Mouse (Mus musculus) intestine, embryonic 15.5 days (tissue): Measurements from ENCODE around the gene Atp8b5. TPM values are rescaled to one million over a fixed set of nuclear protein-coding genes. Genes with fewer than 3 reads are reported as not detected.

Experiments
- ATAC-seq: fragments of 200-750 bp; cut with Nextera tagmentation; 2 replicates; pipeline ENCODE4 v1.8.0; 2017; ENCODE audit warnings: moderate TSS enrichment, moderate library complexity
- H3K27ac ChIP-seq: fragments of 300-500 bp; sonication (generic); 2 replicates; pipeline ENCODE4 v1.5.1; 2015; ENCODE audit warnings: mild to moderate bottlenecking, inconsistent platforms
- H3K27me3 ChIP-seq: fragments of 300-500 bp; sonication (generic); replicated peaks from 2 replicates; pipeline ENCODE4 v1.6.1; 2015; ENCODE audit warnings: inconsistent platforms
- H3K36me3 ChIP-seq: fragments of 300-500 bp; sonication (generic); 2 replicates; pipeline ENCODE4 v1.6.1; 2015; ENCODE audit warnings: inconsistent platforms
- H3K4me1 ChIP-seq: fragments of 300-500 bp; sonication (generic); replicated peaks from 2 replicates; pipeline ENCODE4 v1.6.1; 2015; ENCODE audit warnings: inconsistent platforms
- H3K4me2 ChIP-seq: fragments of 300-500 bp; sonication (generic); replicated peaks from 2 replicates; pipeline ENCODE4 v1.6.1; 2015; ENCODE audit warnings: mild to moderate bottlenecking, inconsistent platforms
- H3K4me3 ChIP-seq: fragments of 300-500 bp; sonication (generic); replicated peaks from 2 replicates; pipeline ENCODE4 v1.5.1; 2015; ENCODE audit warnings: inconsistent platforms
- H3K9ac ChIP-seq: fragments of 300-500 bp; sonication (generic); 2 replicates; pipeline ENCODE4 v1.6.1; 2015; ENCODE audit warnings: inconsistent platforms
- H3K9me3 ChIP-seq: fragments of 300-500 bp; sonication (generic); 2 replicates; pipeline ENCODE4 v1.6.1; 2016; ENCODE audit warnings: inconsistent platforms
- WGBS: fragments of 180-500 bp; shearing (Covaris S2); methylation state at CpG from one replicate; pipeline ENCODE4 v1.1.7; 2015; 5-methylcytosine and 5-hydroxymethylcytosine counted together
- polyA plus RNA-seq: library from polyadenylated mRNA; unstranded; fragments of >200 nt; fragmentation: Nextera tagmentation; extraction: Ambion mirVana; gene quantifications from 2 replicates; pipeline ENCODE4 v1.2.1, GENCODE M21; 2015

The Atp8b5 gene
- polyA plus RNA-seq, 1 experiment from 2014 or later: 0.85 TPM

- Histone ChIP-seq H3K9me3 (no peaks in the 10 kb centered on the region), H3K4me2 (no peak overlapping the region), H3K36me3 (no peaks in the 10 kb centered on the region), H3K9ac (no peak overlapping the region), H3K27ac (no peak overlapping the region), H3K27me3 (no peaks in the 10 kb centered on the region), H3K4me3 (no peak overlapping the region), H3K4me1 (no peaks in the 10 kb centered on the region; the same call in 1 of the 2 replicates)
- ATAC-seq: no peak
- WGBS: 76% methylated on average over 4 of the region's 4 CpGs
Observed at GRCm38 (mm10) chr4:43258556-43258955, 8.4 kb upstream of the Atp8b5 start.

GRCm38 (mm10) chr4:43259435-43259834 lies 7.5 kb upstream of the Atp8b5 start:
- 0 out of 2 replicates have a peak, but pooled peaks have one; percentile 34 for ATAC-seq
- Histone ChIP-seq H3K9me3 (no peaks in the 10 kb centered on the region), H3K4me2 (no peak overlapping the region), H3K4me1 (no peaks in the 10 kb centered on the region; the same call in 1 of the 2 replicates), H3K4me3 (no peak overlapping the region), H3K27me3 (no peaks in the 10 kb centered on the region), H3K27ac (no peak overlapping the region), H3K9ac (no peak overlapping the region), H3K36me3 (no peaks in the 10 kb centered on the region)
- 54% methylated on average over 3 of the region's 3 CpGs for WGBS

GRCm38 (mm10) chr4:43260096-43260495 lies 6.9 kb upstream of the Atp8b5 start:
- 48% methylated on average over 5 of the region's 5 CpGs for WGBS
- ATAC-seq: no peak
- Histone ChIP-seq H3K36me3 (no peaks in the 10 kb centered on the region), H3K4me3 (no peak overlapping the region), H3K4me1 (no peaks in the 10 kb centered on the region; the same call in 1 of the 2 replicates), H3K9ac (no peak overlapping the region), H3K27me3 (no peaks in the 10 kb centered on the region), H3K9me3 (no peaks in the 10 kb centered on the region), H3K27ac (no peak overlapping the region), H3K4me2 (no peak overlapping the region)

GRCm38 (mm10) chr4:43262821-43263220 lies 4.1 kb upstream of the Atp8b5 start:
- Histone ChIP-seq H3K36me3 (no peaks in the 10 kb centered on the region), H3K9ac (no peak overlapping the region), H3K4me3 (no peak overlapping the region), H3K9me3 (no peaks in the 10 kb centered on the region), H3K4me2 (no peak overlapping the region), H3K27ac (no peak overlapping the region), H3K27me3 (no peaks in the 10 kb centered on the region), H3K4me1 (no peaks in the 10 kb centered on the region; the same call in 1 of the 2 replicates)
- ATAC-seq: no peak
- WGBS: 84% methylated on average over 6 of the region's 6 CpGs

- Histone ChIP-seq H3K4me2 (no peak overlapping the region), H3K27me3 (no peaks in the 10 kb centered on the region), H3K9ac (no peak overlapping the region)
Observed at GRCm38 (mm10) chr4:43266146-43266545, 813 bp upstream of the Atp8b5 start.

GRCm38 (mm10) chr4:43267323-43267658 lies 332 bp downstream of the Atp8b5 start:
- H3K4me3 ChIP-seq: 0 out of 2 replicates have a peak overlapping the region, but pooled peaks have one; percentile 28
- no peak for ATAC-seq
- H3K9me3 ChIP-seq: no peaks in the 10 kb centered on the region
- peak overlapping the region; percentile 80 for H3K4me2 ChIP-seq
- 16% methylated on average over 2 of the region's 2 CpGs for WGBS
- H3K27ac ChIP-seq: no peak overlapping the region
- H3K27me3 ChIP-seq: no peaks in the 10 kb centered on the region
- H3K4me1 ChIP-seq: no peaks in the 10 kb centered on the region
- H3K9ac ChIP-seq: no peak overlapping the region
- H3K36me3 ChIP-seq: no peaks in the 10 kb centered on the region

More at GRCm38 (mm10) chr4:43266146-43266545, 813 bp upstream of the Atp8b5 start:
- Histone ChIP-seq H3K4me1 (no peaks in the 10 kb centered on the region), H3K4me3 (no peak overlapping the region), H3K9me3 (no peaks in the 10 kb centered on the region), H3K27ac (no peak overlapping the region), H3K36me3 (no peaks in the 10 kb centered on the region)
- no peak for ATAC-seq
- WGBS: 49% methylated on average over 2 of the region's 2 CpGs

- WGBS: 93% methylated on average over 5 of the region's 5 CpGs
- H3K27me3 ChIP-seq: no peaks in the 10 kb centered on the region
- H3K4me1 ChIP-seq: no peaks in the 10 kb centered on the region
- no peak overlapping the region for H3K4me2 ChIP-seq
- H3K9me3 ChIP-seq: no peaks in the 10 kb centered on the region
- H3K36me3 ChIP-seq: no peaks in the 10 kb centered on the region
- H3K4me3 ChIP-seq: no peak overlapping the region
- no peak for ATAC-seq
- no peak overlapping the region for H3K27ac ChIP-seq
- no peak overlapping the region for H3K9ac ChIP-seq
Observed at GRCm38 (mm10) chr4:43285476-43285875, 18.5 kb downstream of the Atp8b5 start.

- no peaks in the 10 kb centered on the region for H3K27me3 ChIP-seq
- no peak overlapping the region for H3K9ac ChIP-seq
- no peaks in the 10 kb centered on the region for H3K4me1 ChIP-seq
- no peaks in the 10 kb centered on the region for H3K9me3 ChIP-seq
- H3K4me2 ChIP-seq: no peak overlapping the region
- H3K4me3 ChIP-seq: no peak overlapping the region
- 83% methylated on average over 3 of the region's 3 CpGs for WGBS
- no peaks in the 10 kb centered on the region for H3K36me3 ChIP-seq
- ATAC-seq: no peak
- no peak overlapping the region for H3K27ac ChIP-seq
Observed at GRCm38 (mm10) chr4:43287305-43287704, 20.3 kb downstream of the Atp8b5 start.

- ATAC-seq: no peak
- H3K4me1 ChIP-seq: no peaks in the 10 kb centered on the region
- no peaks in the 10 kb centered on the region for H3K27me3 ChIP-seq
- 33% methylated on average over 6 of the region's 6 CpGs for WGBS
- no peak overlapping the region for H3K4me2 ChIP-seq
- H3K27ac ChIP-seq: no peak overlapping the region
- H3K36me3 ChIP-seq: no peaks in the 10 kb centered on the region
- no peak overlapping the region for H3K4me3 ChIP-seq
- no peak overlapping the region for H3K9ac ChIP-seq
- H3K9me3 ChIP-seq: no peaks in the 10 kb centered on the region
Observed at GRCm38 (mm10) chr4:43294001-43294400, 27.0 kb downstream of the Atp8b5 start.

- H3K4me2 ChIP-seq: no peak overlapping the region
- no peaks in the 10 kb centered on the region for H3K9me3 ChIP-seq
- 62% methylated on average over 11 of the region's 11 CpGs for WGBS
- H3K27me3 ChIP-seq: no peaks in the 10 kb centered on the region
- no peaks in the 10 kb centered on the region for H3K36me3 ChIP-seq
- H3K4me3 ChIP-seq: no peak overlapping the region
- ATAC-seq: no peak
- no peaks in the 10 kb centered on the region for H3K4me1 ChIP-seq
- H3K27ac ChIP-seq: no peak overlapping the region
- no peak overlapping the region for H3K9ac ChIP-seq
Observed at GRCm38 (mm10) chr4:43309696-43310338, 42.9 kb downstream of the Atp8b5 start.

- H3K9ac ChIP-seq: no peak overlapping the region
- H3K4me2 ChIP-seq: no peak overlapping the region
- 76% methylated on average over 4 of the region's 4 CpGs for WGBS
- H3K9me3 ChIP-seq: no peaks in the 10 kb centered on the region
- no peak overlapping the region for H3K27ac ChIP-seq
- ATAC-seq: no peak
- H3K4me1 ChIP-seq: no peaks in the 10 kb centered on the region
- H3K27me3 ChIP-seq: no peaks in the 10 kb centered on the region
- H3K36me3 ChIP-seq: no peaks in the 10 kb centered on the region
- H3K4me3 ChIP-seq: no peak overlapping the region
Observed at GRCm38 (mm10) chr4:43321536-43321935, 54.6 kb downstream of the Atp8b5 start.

- H3K36me3 ChIP-seq: no peaks in the 10 kb centered on the region
- WGBS: 87% methylated on average over 14 of the region's 14 CpGs
- no peaks in the 10 kb centered on the region for H3K4me1 ChIP-seq
- no peak for ATAC-seq
- H3K9ac ChIP-seq: no peak overlapping the region
- no peak overlapping the region for H3K4me3 ChIP-seq
- no peak overlapping the region for H3K4me2 ChIP-seq
- H3K27me3 ChIP-seq: no peaks in the 10 kb centered on the region
- no peaks in the 10 kb centered on the region for H3K9me3 ChIP-seq
- H3K27ac ChIP-seq: no peak overlapping the region
Observed at GRCm38 (mm10) chr4:43322336-43322735, 55.4 kb downstream of the Atp8b5 start.

- H3K4me3 ChIP-seq: no peak overlapping the region
- 99% methylated on average over 2 of the region's 2 CpGs for WGBS
- H3K4me1 ChIP-seq: no peaks in the 10 kb centered on the region
- no peaks in the 10 kb centered on the region for H3K27me3 ChIP-seq
- no peaks in the 10 kb centered on the region for H3K36me3 ChIP-seq
- H3K9me3 ChIP-seq: no peaks in the 10 kb centered on the region
- H3K4me2 ChIP-seq: no peak overlapping the region
- H3K27ac ChIP-seq: no peak overlapping the region
- ATAC-seq: no peak
- H3K9ac ChIP-seq: no peak overlapping the region
Observed at GRCm38 (mm10) chr4:43327118-43327517, 60.2 kb downstream of the Atp8b5 start.
